Mouse (Mus musculus): Measurements from ENCODE around the gene Vmn1r4. TPM values are rescaled to one million over a fixed set of nuclear protein-coding genes. Genes with fewer than 3 reads are reported as not detected.

The Vmn1r4 gene
- polyA plus RNA-seq, 1 experiment from 2014 or later, result 0.69 TPM

DNA sequence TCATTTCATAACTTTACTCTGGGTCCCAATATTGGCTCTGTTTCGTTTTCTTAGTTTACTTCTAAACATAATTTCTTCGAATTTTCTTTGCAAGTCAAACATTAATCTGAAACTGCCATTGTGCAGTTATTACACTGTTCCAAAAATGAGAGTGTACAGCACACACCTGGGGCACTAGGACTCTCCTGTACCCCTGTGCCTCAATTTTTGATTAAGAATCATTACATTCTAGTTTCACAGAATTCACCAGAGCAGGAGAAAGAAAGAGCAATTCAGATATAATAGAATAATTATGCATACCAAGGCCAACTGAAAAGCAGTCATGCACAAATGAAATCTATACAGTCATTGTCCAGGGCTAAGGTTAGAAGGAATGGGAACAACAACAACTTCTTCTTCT lies 8.6 kb downstream of the Vmn1r4 start:
- WGBS, result 75% methylated on average over 2 of the region's 2 CpGs
- no peaks in the 10 kb centered on the region for H3K36me3 ChIP-seq (ENCODE audit: control insufficient read depth, insufficient read depth, low read length)
- no peak overlapping the region for H3K9ac ChIP-seq (ENCODE audit: low read depth, low read length)
- no peaks in the 10 kb centered on the region for H3K4me1 ChIP-seq (ENCODE audit: control insufficient read depth, insufficient read depth, low read depth, low read length)
- no peaks in the 10 kb centered on the region; the same call in 1 of the 2 replicates for H3K9me3 ChIP-seq (ENCODE audit: control insufficient read depth, low read length)
- no peak for ATAC-seq
- H3K4me2 ChIP-seq (ENCODE audit: low read length), result no peak overlapping the region
- no peaks in the 10 kb centered on the region for H3K27me3 ChIP-seq (replicated peaks; ENCODE audit: control insufficient read depth, insufficient read depth, low read length)
- H3K4me3 ChIP-seq (ENCODE audit: low read length), result no peak overlapping the region
- no peak overlapping the region for H3K27ac ChIP-seq (ENCODE audit: low read depth, low read length)

DNA sequence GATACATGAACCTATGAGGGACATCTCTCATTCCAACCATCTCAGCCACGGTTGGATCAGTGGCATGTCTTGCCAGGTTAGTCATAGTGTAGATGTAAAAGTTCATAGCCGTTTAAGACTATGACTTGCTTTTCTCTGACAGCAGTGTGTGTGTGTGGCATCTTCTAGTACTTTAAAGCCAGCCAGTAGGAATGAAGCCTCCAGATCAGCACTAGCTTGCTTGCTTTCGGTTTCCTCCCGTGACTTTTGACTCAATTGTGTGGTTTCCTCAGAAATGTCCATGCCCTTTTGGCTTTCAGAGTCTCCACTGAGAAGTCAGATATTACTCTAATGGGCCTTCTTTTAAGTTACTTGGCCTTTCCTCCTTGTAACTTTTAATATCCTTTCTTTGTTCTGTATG lies 10.6 kb downstream of the Vmn1r4 start:
- Histone ChIP-seq H3K9me3 (ENCODE audit: control insufficient read depth, low read length) (no peaks in the 10 kb centered on the region), H3K4me2 (ENCODE audit: low read length) (no peak overlapping the region), H3K27ac (ENCODE audit: low read depth, low read length) (no peak overlapping the region), H3K36me3 (ENCODE audit: control insufficient read depth, insufficient read depth, low read length) (no peaks in the 10 kb centered on the region), H3K27me3 (replicated peaks; ENCODE audit: control insufficient read depth, insufficient read depth, low read length) (no peaks in the 10 kb centered on the region), H3K4me1 (ENCODE audit: control insufficient read depth, insufficient read depth, low read depth, low read length) (no peaks in the 10 kb centered on the region), H3K4me3 (ENCODE audit: low read length) (no peak overlapping the region), H3K9ac (ENCODE audit: low read depth, low read length) (no peak overlapping the region)
- 90% methylated on average over 4 of the region's 4 CpGs for WGBS
- ATAC-seq, result no peak

DNA sequence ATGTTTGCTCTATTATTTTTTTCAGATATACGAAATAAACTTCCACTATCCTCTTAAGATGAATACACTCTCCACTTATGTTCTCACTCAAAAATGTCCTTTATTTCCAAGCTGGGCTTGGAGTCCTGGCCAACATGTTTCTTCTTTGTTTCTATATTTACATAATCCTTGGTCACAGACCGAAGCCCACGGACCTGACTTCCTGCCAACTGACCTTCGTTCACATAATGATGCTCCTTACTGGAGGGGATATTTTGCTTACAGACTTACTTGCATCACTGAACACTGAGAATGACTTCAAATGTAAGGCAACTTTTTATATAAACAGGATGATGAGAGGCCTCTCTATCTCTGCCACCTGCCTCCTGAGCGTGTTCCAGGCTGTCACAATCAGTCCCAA lies 32.6 kb downstream of the Vmn1r4 start:
- no peaks in the 10 kb centered on the region for H3K9me3 ChIP-seq (ENCODE audit: control insufficient read depth, low read length)
- no peaks in the 10 kb centered on the region for H3K36me3 ChIP-seq (ENCODE audit: control insufficient read depth, insufficient read depth, low read length)
- no peak for ATAC-seq
- H3K9ac ChIP-seq (ENCODE audit: low read depth, low read length), result no peak overlapping the region
- H3K4me2 ChIP-seq (ENCODE audit: low read length), result no peak overlapping the region
- no peak overlapping the region for H3K27ac ChIP-seq (ENCODE audit: low read depth, low read length)
- 71% methylated on average over 5 of the region's 5 CpGs for WGBS
- no peak overlapping the region for H3K4me3 ChIP-seq (ENCODE audit: low read length)
- no peaks in the 10 kb centered on the region for H3K27me3 ChIP-seq (replicated peaks; ENCODE audit: control insufficient read depth, insufficient read depth, low read length)
- no peaks in the 10 kb centered on the region for H3K4me1 ChIP-seq (ENCODE audit: control insufficient read depth, insufficient read depth, low read depth, low read length)

DNA sequence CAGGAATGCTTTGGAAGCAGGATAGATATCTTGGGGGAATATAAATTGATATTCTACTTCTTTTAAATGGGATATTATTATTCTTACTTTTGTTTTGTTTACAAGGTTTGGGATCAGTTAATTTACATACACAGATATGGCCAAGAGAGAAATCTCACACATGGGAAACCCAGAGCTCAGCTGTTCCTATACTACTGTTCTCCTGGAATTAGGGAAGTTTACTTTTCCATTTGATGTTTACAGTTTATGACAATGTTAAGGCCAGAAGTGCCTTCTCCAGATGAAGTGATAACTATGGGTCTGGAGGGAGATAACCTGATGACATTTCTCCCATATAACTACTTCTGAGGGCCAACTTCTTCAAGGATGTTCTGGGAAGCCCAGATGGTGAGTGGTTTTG lies 46.2 kb downstream of the Vmn1r4 start, which contains the start of gene Vmn1r5:
TSS of gene Vmn1r5 (plus strand) at position 301 of the 400 bp plus-strand sequence.
- Histone ChIP-seq H3K9me3 (ENCODE audit: control insufficient read depth, low read length) (no peaks in the 10 kb centered on the region), H3K4me1 (ENCODE audit: control insufficient read depth, insufficient read depth, low read depth, low read length) (no peaks in the 10 kb centered on the region), H3K27ac (ENCODE audit: low read depth, low read length) (no peak within 1 kb of the TSS), H3K36me3 (ENCODE audit: control insufficient read depth, insufficient read depth, low read length) (no peaks in the 10 kb centered on the region), H3K27me3 (replicated peaks; ENCODE audit: control insufficient read depth, insufficient read depth, low read length) (no peaks in the 10 kb centered on the region), H3K9ac (ENCODE audit: low read depth, low read length) (no peak within 1 kb of the TSS), H3K4me3 (ENCODE audit: low read length) (no peak within 1 kb of the TSS), H3K4me2 (ENCODE audit: low read length) (no peak within 1 kb of the TSS)
- ATAC-seq, result no peak

DNA sequence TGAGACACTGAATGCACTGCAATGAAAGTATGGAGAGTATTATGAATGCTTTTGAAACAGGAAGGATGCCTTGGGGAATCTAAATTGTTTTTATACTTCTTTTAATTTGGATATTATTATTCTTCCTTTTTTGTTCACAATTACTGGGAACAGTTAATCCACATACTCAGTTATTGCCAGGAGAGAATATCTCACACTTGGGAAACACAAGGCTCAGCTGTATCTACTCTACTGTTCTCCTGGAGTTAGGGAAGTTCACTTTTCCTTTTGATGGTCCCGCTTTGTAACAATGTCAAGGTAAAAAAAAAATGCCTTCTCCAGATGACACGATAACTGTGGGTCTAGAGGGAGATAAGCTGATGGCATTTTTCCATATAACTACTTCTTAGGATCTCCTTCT lies 73.1 kb downstream of the Vmn1r4 start, which contains the start of gene Vmn1r6:
TSS of gene Vmn1r6 (plus strand) at position 301 of the 400 bp plus-strand sequence.
- H3K4me2 ChIP-seq (ENCODE audit: low read length), result no peak within 1 kb of the TSS
- no peaks in the 10 kb centered on the region for H3K9me3 ChIP-seq (ENCODE audit: control insufficient read depth, low read length)
- H3K27me3 ChIP-seq (replicated peaks; ENCODE audit: control insufficient read depth, insufficient read depth, low read length), result no peaks in the 10 kb centered on the region
- WGBS, result 87% methylated on average over 2 of the region's 2 CpGs
- no peak within 1 kb of the TSS for H3K9ac ChIP-seq (ENCODE audit: low read depth, low read length)
- H3K36me3 ChIP-seq (ENCODE audit: control insufficient read depth, insufficient read depth, low read length), result no peaks in the 10 kb centered on the region
- H3K4me3 ChIP-seq (ENCODE audit: low read length), result no peak within 1 kb of the TSS
- no peaks in the 10 kb centered on the region for H3K4me1 ChIP-seq (ENCODE audit: control insufficient read depth, insufficient read depth, low read depth, low read length)
- H3K27ac ChIP-seq (ENCODE audit: low read depth, low read length), result no peak within 1 kb of the TSS
- no peak for ATAC-seq

Other genes with a start within 250 kb of the Vmn1r4 start
- 62.0 and 69.5 TPM in 2 replicates for gene Lsm5, start 219.3 kb upstream of the Vmn1r4 start, polyA plus RNA-seq (2015; fragmentation: Nextera tagmentation; extraction: Ambion mirVana)
- gene Avl9, start 209.1 kb upstream of the Vmn1r4 start, polyA plus RNA-seq (2015; fragmentation: Nextera tagmentation; extraction: Ambion mirVana), result 19.3 and 24.1 TPM in 2 replicates
- gene Kbtbd2, start 126.2 kb upstream of the Vmn1r4 start, polyA plus RNA-seq (2015; fragmentation: Nextera tagmentation; extraction: Ambion mirVana), result 24.7 and 27.2 TPM in 2 replicates
- gene Fkbp9, start 92.0 kb upstream of the Vmn1r4 start, polyA plus RNA-seq (2015; fragmentation: Nextera tagmentation; extraction: Ambion mirVana), result 41.8 and 48.3 TPM in 2 replicates
- gene Nt5c3, start 83 bp upstream of the Vmn1r4 start, polyA plus RNA-seq (2015; fragmentation: Nextera tagmentation; extraction: Ambion mirVana), result 150 and 161 TPM in 2 replicates
- gene Vmn1r5, start 46.3 kb downstream of the Vmn1r4 start, polyA plus RNA-seq (2015; fragmentation: Nextera tagmentation; extraction: Ambion mirVana), result not detected in 2 replicates
- not detected in 2 replicates for gene Vmn1r6, start 73.2 kb downstream of the Vmn1r4 start, polyA plus RNA-seq (2015; fragmentation: Nextera tagmentation; extraction: Ambion mirVana)
- gene Vmn1r7, start 101.3 kb downstream of the Vmn1r4 start, polyA plus RNA-seq (2015; fragmentation: Nextera tagmentation; extraction: Ambion mirVana), result not detected in 2 replicates
- gene Vmn1r8, start 108.3 kb downstream of the Vmn1r4 start, polyA plus RNA-seq (2015; fragmentation: Nextera tagmentation; extraction: Ambion mirVana), result not detected in 2 replicates
- not detected in 2 replicates for gene Vmn1r9, start 142.8 kb downstream of the Vmn1r4 start, polyA plus RNA-seq (2015; fragmentation: Nextera tagmentation; extraction: Ambion mirVana)
- gene Vmn1r10, start 185.4 kb downstream of the Vmn1r4 start, polyA plus RNA-seq (2015; fragmentation: Nextera tagmentation; extraction: Ambion mirVana), result not detected in 2 replicates
- gene Vmn1r11, start 209.4 kb downstream of the Vmn1r4 start, polyA plus RNA-seq (2015; fragmentation: Nextera tagmentation; extraction: Ambion mirVana), result not detected in 2 replicates
- gene Vmn1r12, start 232.9 kb downstream of the Vmn1r4 start, polyA plus RNA-seq (2015; fragmentation: Nextera tagmentation; extraction: Ambion mirVana), result not detected in 2 replicates